Mouse (Mus musculus) lung, postnatal 0 days (tissue): ENCODE measurements around the gene Rsc1a1. TPM values are rescaled to one million over a fixed set of nuclear protein-coding genes. Genes with fewer than 3 reads are reported as not detected.

Experiments
- ATAC-seq: fragments of 200-750 bp; cut with Nextera tagmentation; 2 replicates; pipeline ENCODE4 v1.8.0; 2017; ENCODE audit warnings: moderate library complexity
- DNase-seq: peaks from one replicate; pipeline ENCODE4 v3.0.0-alpha.2; 2016; ENCODE audit warnings: low spot score
- H3K27ac ChIP-seq: fragments of 300-500 bp; sonication (generic); 2 replicates; pipeline ENCODE4 v1.5.1; 2014; ENCODE audit warnings: antibody characterized with exemption, mild to moderate bottlenecking, low read length, mixed read lengths
- H3K27me3 ChIP-seq: fragments of 300-500 bp; sonication (generic); replicated peaks from 2 replicates; pipeline ENCODE4 v1.6.1; 2014; ENCODE audit warnings: low read length, mixed read lengths; ENCODE audit not compliant: insufficient read depth
- H3K36me3 ChIP-seq: fragments of 300-500 bp; sonication (generic); 2 replicates; pipeline ENCODE4 v1.6.1; 2014; ENCODE audit warnings: low read length, mixed read lengths; ENCODE audit not compliant: insufficient read depth
- H3K4me1 ChIP-seq: fragments of 300-500 bp; sonication (generic); 2 replicates; pipeline ENCODE4 v1.6.1; 2014; ENCODE audit warnings: antibody characterized with exemption, low read depth, low read length, mixed read lengths; ENCODE audit not compliant: insufficient read depth
- H3K4me2 ChIP-seq: fragments of 300-500 bp; sonication (generic); replicated peaks from 2 replicates; pipeline ENCODE4 v1.6.1; 2014; ENCODE audit warnings: low read depth, mild to moderate bottlenecking, low read length, moderate library complexity, mixed read lengths
- H3K4me3 ChIP-seq: fragments of 300-500 bp; sonication (generic); 2 replicates; pipeline ENCODE4 v1.5.1; 2014; ENCODE audit warnings: low read depth, low read length
- H3K9ac ChIP-seq: fragments of 300-500 bp; sonication (generic); replicated peaks from 2 replicates; pipeline ENCODE4 v1.6.1; 2014; ENCODE audit warnings: low read depth, mild to moderate bottlenecking
- H3K9me3 ChIP-seq: fragments of 300-500 bp; sonication (generic); 2 replicates; pipeline ENCODE4 v1.6.1; 2016; ENCODE audit warnings: low read length, mixed read lengths
- CTCF ChIP-seq: IDR thresholded peaks from 2 replicates; pipeline ENCODE4 v1.5.1; 2016; ENCODE audit warnings: antibody characterized with exemption, mild to moderate bottlenecking
- EP300 ChIP-seq: IDR thresholded peaks from 2 replicates; pipeline ENCODE4 v1.6.1; 2016; ENCODE audit warnings: antibody characterized with exemption, mild to moderate bottlenecking, control low read depth
- WGBS: fragments of 180-500 bp; shearing (Covaris S2); extraction: QIAGEN DNeasy Blood & Tissue Kit; methylation state at CpG from one replicate; pipeline ENCODE4 v1.1.7; 2014; 5-methylcytosine and 5-hydroxymethylcytosine counted together
- polyA plus RNA-seq: library from polyadenylated mRNA; unstranded; fragments of >200 nt; fragmentation: Nextera tagmentation; extraction: Ambion mirVana; gene quantifications from 2 replicates; pipeline ENCODE4 v1.2.1, GENCODE M21; 2015

Gene Rsc1a1
- polyA plus RNA-seq, 1 experiment from 2014 or later, result not detected

GRCm38 (mm10) chr4:141636693-141637092 is 48.7 kb downstream of the Rsc1a1 start:
- TF ChIP-seq EP300 (no peak), CTCF (no peak)
- H3K4me1 ChIP-seq, result no peaks in the 10 kb centered on the region
- H3K27ac ChIP-seq, result no peak overlapping the region
- 96% methylated on average over 5 of the region's 5 CpGs for WGBS
- H3K27me3 ChIP-seq, result no peaks in the 10 kb centered on the region
- no peaks in the 10 kb centered on the region for H3K9me3 ChIP-seq
- no peak overlapping the region for H3K4me2 ChIP-seq
- no peak overlapping the region for H3K9ac ChIP-seq
- peaks cover 35% of the 10 kb centered on the region; the same call in 1 of the 2 replicates for H3K36me3 ChIP-seq
- ATAC-seq, result no peak
- DNase-seq, result no peak
- H3K4me3 ChIP-seq, result no peak overlapping the region

DNA sequence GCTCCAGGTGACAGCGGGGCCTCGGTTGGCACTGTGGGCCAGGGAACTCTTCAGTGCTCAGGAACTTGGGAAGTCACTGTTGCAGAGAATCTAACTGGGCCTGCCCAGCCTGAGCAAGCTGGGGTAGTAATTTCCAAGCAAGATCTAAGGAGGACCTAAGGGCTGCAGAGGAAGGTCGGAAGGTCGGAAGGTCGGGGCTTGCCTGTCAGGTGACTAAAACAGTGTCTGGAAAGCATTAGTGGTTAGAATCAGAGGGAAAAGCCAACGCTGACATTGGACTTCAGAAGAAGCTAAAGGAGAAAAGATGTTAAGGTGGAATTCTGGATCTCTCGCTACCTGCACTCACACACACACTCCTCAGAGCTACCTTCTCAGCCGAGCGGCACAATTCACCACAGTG is 49.4 kb downstream of the Rsc1a1 start:
- DNase-seq (no peak), ATAC-seq (no peak)
- H3K4me3 ChIP-seq, result no peak overlapping the region
- H3K27ac ChIP-seq, result no peak overlapping the region
- H3K4me2 ChIP-seq, result no peak overlapping the region
- no peak overlapping the region for H3K9ac ChIP-seq
- WGBS, result 85% methylated on average over 9 of the region's 9 CpGs
- H3K4me1 ChIP-seq, result no peaks in the 10 kb centered on the region
- peaks cover 42% of the 10 kb centered on the region for H3K36me3 ChIP-seq
- no peaks in the 10 kb centered on the region for H3K27me3 ChIP-seq
- no peaks in the 10 kb centered on the region for H3K9me3 ChIP-seq
- no peak for TF ChIP-seq CTCF
- TF ChIP-seq EP300, result no peak

Other genes with a start within 250 kb of the Rsc1a1 start
- gene Srarp, start 249.5 kb downstream of the Rsc1a1 start, polyA plus RNA-seq, result not detected in 2 replicates
- 14.1 and 14.3 TPM in 2 replicates for gene Zbtb17, start 240.9 kb downstream of the Rsc1a1 start, polyA plus RNA-seq
- 5.7 and 8.8 TPM in 2 replicates for gene Spen, start 147.0 kb downstream of the Rsc1a1 start, polyA plus RNA-seq
- 52.3 and 57.5 TPM in 2 replicates for gene Fblim1, start 79.5 kb downstream of the Rsc1a1 start, polyA plus RNA-seq
- 3.5 and 3.6 TPM in 2 replicates for gene Tmem82, start 67.0 kb downstream of the Rsc1a1 start, polyA plus RNA-seq
- 1.1 and 1.2 TPM in 2 replicates for gene Slc25a34, start 61.8 kb downstream of the Rsc1a1 start, polyA plus RNA-seq
- 5.2 and 5.3 TPM in 2 replicates for gene Plekhm2, start 20.7 kb downstream of the Rsc1a1 start, polyA plus RNA-seq
- gene Ddi2, start 37.8 kb upstream of the Rsc1a1 start, polyA plus RNA-seq, result 16.8 and 19.7 TPM in 2 replicates
- gene Agmat, start 61.1 kb upstream of the Rsc1a1 start, polyA plus RNA-seq, result 0.25 and 0.27 TPM in 2 replicates
- gene Dnajc16, start 105.3 kb upstream of the Rsc1a1 start, polyA plus RNA-seq, result 3.3 and 3.7 TPM in 2 replicates
- 19.2 and 20.2 TPM in 2 replicates for gene Casp9, start 108.0 kb upstream of the Rsc1a1 start, polyA plus RNA-seq
- not detected in 2 replicates for gene Cela2a, start 140.6 kb upstream of the Rsc1a1 start, polyA plus RNA-seq
- not detected in 2 replicates for gene Ctrc, start 160.8 kb upstream of the Rsc1a1 start, polyA plus RNA-seq
- gene Efhd2, start 189.3 kb upstream of the Rsc1a1 start, polyA plus RNA-seq, result 81.6 and 88.4 TPM in 2 replicates